Mouse (Mus musculus): Measurements from ENCODE around the gene Osbpl3. TPM values are rescaled to one million over a fixed set of nuclear protein-coding genes. Genes with fewer than 3 reads are reported as not detected.

Osbpl3 gene
- polyA plus RNA-seq, 1 experiment from 2014 or later = 12.5 TPM

DNA sequence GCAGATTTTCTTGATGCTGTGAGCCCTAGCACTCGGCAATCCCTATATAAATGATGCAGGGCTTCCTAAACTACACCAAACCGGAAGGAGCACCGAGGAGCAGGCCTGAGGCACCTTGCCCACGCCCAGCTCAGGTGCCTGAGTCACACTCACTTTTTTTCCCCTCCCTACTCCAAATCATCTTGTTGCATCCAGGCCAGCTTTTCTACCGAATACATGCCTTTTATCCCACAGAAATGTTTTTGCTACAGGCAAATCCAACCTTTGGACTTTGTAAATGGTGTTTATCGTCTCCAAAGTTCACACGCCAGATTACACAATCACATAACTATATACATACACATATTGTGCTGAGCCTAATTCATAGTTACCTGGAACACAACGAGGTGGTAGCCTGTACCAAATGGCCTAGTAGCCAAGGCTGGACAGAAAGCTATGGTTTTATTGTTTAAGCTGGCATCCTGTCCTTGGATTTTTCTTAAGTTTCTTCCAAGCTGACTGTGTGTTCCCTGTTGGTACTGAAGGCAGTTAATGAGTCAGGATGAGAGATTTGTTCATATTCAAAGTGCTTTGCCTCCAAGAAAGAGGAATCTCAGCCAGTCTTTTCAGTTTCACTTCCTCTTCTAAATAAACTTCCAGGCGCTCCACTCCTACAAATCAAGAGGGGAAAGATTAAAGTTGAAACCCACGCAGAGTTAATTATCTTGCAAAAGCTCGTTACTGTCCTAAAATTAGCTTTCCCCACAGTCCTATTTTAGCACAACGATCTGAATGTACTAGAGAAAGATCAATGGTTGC is 1.7 kb upstream of the Osbpl3 start:
- Histone ChIP-seq H3K9me3 (ENCODE audit: control insufficient read depth) (no peaks in the 10 kb centered on the region), H3K4me2 (replicated peaks; ENCODE audit: low read depth) (no peak overlapping the region), H3K27me3 (replicated peaks; ENCODE audit: control insufficient read depth, insufficient read depth, low read length) (no peaks in the 10 kb centered on the region), H3K36me3 (ENCODE audit: control insufficient read depth, insufficient read depth) (no peaks in the 10 kb centered on the region), H3K27ac (ENCODE audit: low read depth, low read length) (peak overlapping the region; percentile 79), H3K4me3 (ENCODE audit: low read depth, low read length) (no peak overlapping the region), H3K4me1 (replicated peaks; ENCODE audit: control insufficient read depth, insufficient read depth, low read length) (peaks cover 8% of the 10 kb centered on the region; the same call in 1 of the 2 replicates), H3K9ac (ENCODE audit: low read depth, low read length) (no peak overlapping the region)
- 43% methylated on average over 12 of the region's 12 CpGs for WGBS
- no peak for TF ChIP-seq CTCF (IDR thresholded peaks at IDR 0.05; ENCODE audit: low read depth)
- ATAC-seq = peak; percentile 32

DNA sequence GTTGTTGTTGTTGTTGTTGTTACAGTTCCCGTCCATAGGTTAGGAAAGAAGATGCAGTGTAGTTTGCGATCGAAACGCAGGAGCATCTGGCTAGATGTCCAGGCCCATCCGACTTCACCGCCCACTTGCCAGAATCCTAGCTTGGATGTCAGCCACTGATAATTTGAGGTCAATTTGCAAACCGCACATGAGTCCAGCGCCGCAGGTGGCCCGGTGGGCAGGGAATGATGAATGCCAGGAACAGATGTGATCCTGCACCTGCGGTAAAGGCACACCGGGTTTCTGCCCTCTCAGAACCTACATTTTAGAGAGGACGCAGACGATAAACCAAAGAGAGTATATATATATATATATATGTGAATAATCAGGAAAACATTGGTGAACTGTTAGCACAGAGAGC is 705 bp upstream of the Osbpl3 start:
- peaks cover 11% of the 10 kb centered on the region; the same call in 1 of the 2 replicates for H3K4me1 ChIP-seq (replicated peaks; ENCODE audit: control insufficient read depth, insufficient read depth, low read length)
- H3K27ac ChIP-seq (ENCODE audit: low read depth, low read length) = peak overlapping the region; percentile 79
- ATAC-seq = no peak
- peak overlapping the region; percentile 98 for H3K4me2 ChIP-seq (replicated peaks; ENCODE audit: low read depth)
- WGBS = 72% methylated on average over 14 of the region's 14 CpGs
- H3K36me3 ChIP-seq (ENCODE audit: control insufficient read depth, insufficient read depth) = no peaks in the 10 kb centered on the region
- H3K9me3 ChIP-seq (ENCODE audit: control insufficient read depth) = no peaks in the 10 kb centered on the region
- H3K4me3 ChIP-seq (ENCODE audit: low read depth, low read length) = no peak overlapping the region
- TF ChIP-seq CTCF (IDR thresholded peaks at IDR 0.05; ENCODE audit: low read depth) = no peak
- no peak overlapping the region for H3K9ac ChIP-seq (ENCODE audit: low read depth, low read length)
- no peaks in the 10 kb centered on the region for H3K27me3 ChIP-seq (replicated peaks; ENCODE audit: control insufficient read depth, insufficient read depth, low read length)

DNA sequence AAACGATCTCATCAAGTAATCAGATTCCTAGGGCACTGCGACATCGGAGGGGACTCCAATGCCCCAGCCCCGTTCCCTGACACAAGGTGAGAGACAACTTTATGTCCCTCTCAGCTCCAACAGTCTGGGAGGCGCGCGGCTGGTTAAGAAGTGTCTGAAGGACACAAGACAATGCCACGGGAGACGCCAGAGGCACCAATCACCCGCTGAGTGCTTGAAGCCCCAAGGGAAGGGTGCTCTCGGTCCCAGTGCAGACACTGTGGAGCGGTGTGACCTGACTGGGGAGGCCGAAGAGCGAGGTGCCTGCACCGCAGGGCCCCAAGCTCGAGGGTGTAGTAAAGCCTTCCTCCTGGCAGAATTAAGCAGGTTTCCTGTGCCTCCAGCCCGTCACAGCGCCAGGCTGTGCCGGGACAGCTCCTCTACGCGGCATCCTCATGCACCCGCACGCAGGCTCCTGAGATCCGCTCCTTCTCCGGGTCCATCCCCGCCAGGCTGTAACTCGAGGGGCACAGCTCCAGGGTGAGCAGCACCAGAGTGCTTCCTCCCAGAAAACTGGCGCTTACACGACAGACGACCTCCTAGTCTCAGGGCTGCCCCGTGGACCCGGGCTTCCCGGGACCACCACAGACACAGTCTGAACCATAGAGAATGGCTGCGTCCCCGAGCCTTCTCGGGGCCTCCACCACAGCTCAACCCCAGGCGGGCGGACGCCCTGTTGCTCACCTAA is 736 bp downstream of the Osbpl3 start:
- Histone ChIP-seq H3K4me1 (replicated peaks; ENCODE audit: control insufficient read depth, insufficient read depth, low read length) (peaks cover 11% of the 10 kb centered on the region; the same call in 1 of the 2 replicates), H3K9ac (ENCODE audit: low read depth, low read length) (peak overlapping the region; percentile 81), H3K27me3 (replicated peaks; ENCODE audit: control insufficient read depth, insufficient read depth, low read length) (no peaks in the 10 kb centered on the region), H3K9me3 (ENCODE audit: control insufficient read depth) (no peaks in the 10 kb centered on the region), H3K4me2 (replicated peaks; ENCODE audit: low read depth) (peak overlapping the region; percentile 98), H3K36me3 (ENCODE audit: control insufficient read depth, insufficient read depth) (no peaks in the 10 kb centered on the region), H3K4me3 (ENCODE audit: low read depth, low read length) (peak overlapping the region; percentile 74), H3K27ac (ENCODE audit: low read depth, low read length) (peak overlapping the region; percentile 87)
- ATAC-seq = peak; percentile 37
- TF ChIP-seq CTCF (IDR thresholded peaks at IDR 0.05; ENCODE audit: low read depth) = peak; percentile 33; the same call in 1 of the 2 replicates
- WGBS = under 1% methylated on average over 39 of the region's 39 CpGs

DNA sequence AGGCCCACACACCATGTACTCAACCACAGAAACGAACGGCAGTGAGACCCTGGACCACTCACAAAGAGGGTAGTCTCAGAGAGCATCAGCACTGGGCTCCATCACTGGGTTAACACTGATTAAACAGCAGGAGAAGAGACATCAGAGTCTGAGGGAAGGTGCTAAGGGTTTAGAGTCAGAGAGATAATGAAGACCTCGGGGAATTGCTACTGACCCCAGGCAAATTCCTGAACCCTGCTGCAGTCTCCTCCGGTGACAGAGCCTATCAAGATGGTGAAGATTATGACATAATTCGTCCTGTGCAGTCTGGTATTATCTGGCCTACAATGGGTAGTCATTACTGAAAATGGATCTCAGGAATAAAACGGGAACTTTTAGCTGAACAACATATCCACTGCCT is 2.4 kb downstream of the Osbpl3 start:
- no peak for TF ChIP-seq CTCF (IDR thresholded peaks at IDR 0.05; ENCODE audit: low read depth)
- Histone ChIP-seq H3K4me3 (ENCODE audit: low read depth, low read length) (no peak overlapping the region), H3K9ac (ENCODE audit: low read depth, low read length) (no peak overlapping the region), H3K9me3 (ENCODE audit: control insufficient read depth) (no peaks in the 10 kb centered on the region), H3K27me3 (replicated peaks; ENCODE audit: control insufficient read depth, insufficient read depth, low read length) (no peaks in the 10 kb centered on the region), H3K4me2 (replicated peaks; ENCODE audit: low read depth) (no peak overlapping the region), H3K36me3 (ENCODE audit: control insufficient read depth, insufficient read depth) (no peaks in the 10 kb centered on the region), H3K4me1 (replicated peaks; ENCODE audit: control insufficient read depth, insufficient read depth, low read length) (peaks cover 7% of the 10 kb centered on the region; the same call in 1 of the 2 replicates), H3K27ac (ENCODE audit: low read depth, low read length) (no peak overlapping the region)
- 60% methylated on average over 6 of the region's 6 CpGs for WGBS
- no peak for ATAC-seq

DNA sequence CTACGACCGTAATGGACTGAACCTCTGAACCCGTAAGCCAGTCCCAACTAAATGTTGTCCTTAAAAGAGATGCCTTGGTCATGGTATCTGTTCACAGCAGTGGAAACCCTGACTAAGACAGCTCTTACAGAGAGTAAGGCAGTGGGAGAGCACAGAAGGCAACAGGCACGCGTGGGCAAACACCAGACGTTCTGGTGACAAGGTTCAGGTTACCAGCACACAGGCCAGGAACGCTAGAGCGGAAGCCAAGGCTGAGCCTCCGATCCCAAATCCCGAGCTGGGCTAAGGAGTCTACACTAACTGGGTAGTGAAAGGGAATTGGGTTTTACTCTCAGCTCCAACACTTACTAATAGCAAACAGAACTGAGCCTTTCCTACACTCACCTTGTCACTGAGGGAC is 3.8 kb downstream of the Osbpl3 start:
- WGBS = 84% methylated on average over 10 of the region's 10 CpGs
- Histone ChIP-seq H3K27me3 (replicated peaks; ENCODE audit: control insufficient read depth, insufficient read depth, low read length) (no peaks in the 10 kb centered on the region), H3K4me2 (replicated peaks; ENCODE audit: low read depth) (no peak overlapping the region), H3K9ac (ENCODE audit: low read depth, low read length) (no peak overlapping the region), H3K4me3 (ENCODE audit: low read depth, low read length) (no peak overlapping the region), H3K9me3 (ENCODE audit: control insufficient read depth) (no peaks in the 10 kb centered on the region), H3K27ac (ENCODE audit: low read depth, low read length) (no peak overlapping the region), H3K4me1 (replicated peaks; ENCODE audit: control insufficient read depth, insufficient read depth, low read length) (peaks cover 3% of the 10 kb centered on the region; the same call in 1 of the 2 replicates), H3K36me3 (ENCODE audit: control insufficient read depth, insufficient read depth) (no peaks in the 10 kb centered on the region)
- TF ChIP-seq CTCF (IDR thresholded peaks at IDR 0.05; ENCODE audit: low read depth) = no peak
- no peak for ATAC-seq

DNA sequence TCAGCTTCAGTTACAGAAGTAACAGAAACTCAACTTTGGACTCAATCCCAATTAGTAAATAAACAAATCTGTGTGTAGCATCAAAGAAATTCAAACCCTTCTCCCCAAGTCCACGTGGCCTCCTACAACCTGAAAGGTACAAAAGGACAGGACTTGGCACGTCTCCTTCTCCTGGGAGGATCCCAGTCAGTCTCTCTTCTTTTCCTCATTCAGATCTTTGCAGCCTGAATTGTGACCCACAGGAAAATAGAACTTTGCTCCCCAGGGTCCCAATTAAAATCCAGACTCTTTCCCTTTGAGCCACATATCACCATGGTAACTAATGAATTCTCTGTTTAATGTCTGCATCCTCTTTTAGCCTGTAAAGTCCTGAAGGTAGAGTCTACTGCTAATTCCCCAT is 10.4 kb downstream of the Osbpl3 start:
- no peak overlapping the region for H3K27ac ChIP-seq (ENCODE audit: low read depth, low read length)

More for the DNA sequence above, 10.4 kb downstream of the Osbpl3 start:
- Histone ChIP-seq H3K4me1 (replicated peaks; ENCODE audit: control insufficient read depth, insufficient read depth, low read length) (no peaks in the 10 kb centered on the region), H3K27me3 (replicated peaks; ENCODE audit: control insufficient read depth, insufficient read depth, low read length) (no peaks in the 10 kb centered on the region), H3K4me3 (ENCODE audit: low read depth, low read length) (no peak overlapping the region), H3K4me2 (replicated peaks; ENCODE audit: low read depth) (no peak overlapping the region), H3K9me3 (ENCODE audit: control insufficient read depth) (no peaks in the 10 kb centered on the region), H3K9ac (ENCODE audit: low read depth, low read length) (no peak overlapping the region), H3K36me3 (ENCODE audit: control insufficient read depth, insufficient read depth) (peaks cover under 1% of the 10 kb centered on the region; the same call in 1 of the 2 replicates)
- WGBS = 35% methylated on average over 2 of the region's 2 CpGs
- ATAC-seq = peak; percentile 65
- no peak for TF ChIP-seq CTCF (IDR thresholded peaks at IDR 0.05; ENCODE audit: low read depth)
